Mouse (Mus musculus): ENCODE data around the gene 2810004N23Rik. TPM values are rescaled to one million over a fixed set of nuclear protein-coding genes. Genes with fewer than 3 reads are reported as not detected.

2810004N23Rik gene
- 16.2 and 19.7 TPM in 2 replicates for polyA plus RNA-seq (2014; fragmentation: Nextera tagmentation; extraction: Ambion mirVana)

GRCm38 (mm10) chr8:124862321-124863162 lies at the start of gene 2810004N23Rik, which contains the start of gene Gnpat:
2810004N23Rik (minus strand) TSS chr8:124863120.
Gnpat (plus strand) TSS chr8:124863033.
- no peaks in the 10 kb centered on the region for H3K27me3 ChIP-seq (ENCODE audit: control insufficient read depth, insufficient read depth, low read length)
- peak within 1 kb of the TSS; percentile 84 for H3K4me2 ChIP-seq (ENCODE audit: low read depth, low read length)
- no peaks in the 10 kb centered on the region for H3K9me3 ChIP-seq (ENCODE audit: control insufficient read depth, low read length)
- peak within 1 kb of the TSS; percentile 92 for H3K4me3 ChIP-seq (ENCODE audit: low read depth, low read length)
- ATAC-seq (ENCODE audit: low read depth): peak; percentile 98
- H3K9ac ChIP-seq (replicated peaks; ENCODE audit: low read depth, low read length): peak within 1 kb of the TSS; percentile 91
- H3K36me3 ChIP-seq (ENCODE audit: control insufficient read depth, insufficient read depth, low read length): peaks cover 10% of the 10 kb centered on the region; the same call in 1 of the 2 replicates
- peaks cover 10% of the 10 kb centered on the region for H3K4me1 ChIP-seq (ENCODE audit: control insufficient read depth, insufficient read depth, low read length)
- peak within 1 kb of the TSS; percentile 88 for H3K27ac ChIP-seq (ENCODE audit: low read depth, low read length)
- 2% methylated on average over 43 of the region's 55 CpGs for WGBS

GRCm38 (mm10) chr8:124911938-124912872 lies 49.3 kb upstream of the 2810004N23Rik start:
- no peaks in the 10 kb centered on the region for H3K27me3 ChIP-seq (ENCODE audit: control insufficient read depth, insufficient read depth, low read length)
- WGBS: 80% methylated on average over 17 of the region's 17 CpGs
- no peak for ATAC-seq (ENCODE audit: low read depth)
- no peak overlapping the region for H3K4me2 ChIP-seq (ENCODE audit: low read depth, low read length)
- H3K36me3 ChIP-seq (ENCODE audit: control insufficient read depth, insufficient read depth, low read length): peaks cover 53% of the 10 kb centered on the region
- H3K4me1 ChIP-seq (ENCODE audit: control insufficient read depth, insufficient read depth, low read length): no peaks in the 10 kb centered on the region
- no peak overlapping the region for H3K9ac ChIP-seq (replicated peaks; ENCODE audit: low read depth, low read length)
- no peak overlapping the region for H3K4me3 ChIP-seq (ENCODE audit: low read depth, low read length)
- H3K9me3 ChIP-seq (ENCODE audit: control insufficient read depth, low read length): no peaks in the 10 kb centered on the region
- H3K27ac ChIP-seq (ENCODE audit: low read depth, low read length): no peak overlapping the region

GRCm38 (mm10) chr8:124910349-124910748 lies 47.4 kb upstream of the 2810004N23Rik start:
- no peak overlapping the region for H3K27ac ChIP-seq (ENCODE audit: low read depth, low read length)
- H3K36me3 ChIP-seq (ENCODE audit: control insufficient read depth, insufficient read depth, low read length): peaks cover 63% of the 10 kb centered on the region
- ATAC-seq (ENCODE audit: low read depth): no peak
- no peak overlapping the region for H3K9ac ChIP-seq (replicated peaks; ENCODE audit: low read depth, low read length)
- no peak overlapping the region for H3K4me2 ChIP-seq (ENCODE audit: low read depth, low read length)
- H3K27me3 ChIP-seq (ENCODE audit: control insufficient read depth, insufficient read depth, low read length): no peaks in the 10 kb centered on the region
- WGBS: 86% methylated on average over 10 of the region's 10 CpGs
- no peak overlapping the region for H3K4me3 ChIP-seq (ENCODE audit: low read depth, low read length)
- H3K4me1 ChIP-seq (ENCODE audit: control insufficient read depth, insufficient read depth, low read length): no peaks in the 10 kb centered on the region
- H3K9me3 ChIP-seq (ENCODE audit: control insufficient read depth, low read length): no peaks in the 10 kb centered on the region

DNA sequence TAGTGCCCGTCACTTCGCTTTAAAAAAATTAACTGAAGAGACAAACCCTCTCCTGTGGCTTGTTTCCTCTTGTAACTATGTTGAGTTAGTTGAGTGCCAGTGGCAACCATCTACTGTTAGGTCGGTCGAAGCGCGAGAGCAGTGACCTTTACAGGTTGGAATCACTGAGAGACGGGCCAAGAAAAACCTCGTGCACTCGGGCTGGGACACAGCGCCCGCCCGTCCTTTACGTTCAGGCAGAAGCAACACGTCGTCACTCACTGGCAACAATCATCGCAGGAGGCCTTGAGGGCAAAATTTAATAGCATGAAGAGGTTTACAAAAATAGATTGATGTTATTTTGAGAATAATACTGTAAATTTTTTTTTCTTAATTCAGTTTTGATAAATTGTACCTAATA lies 47.0 kb upstream of the 2810004N23Rik start:
- Histone ChIP-seq H3K4me3 (ENCODE audit: low read depth, low read length) (no peak overlapping the region), H3K36me3 (ENCODE audit: control insufficient read depth, insufficient read depth, low read length) (peaks cover 59% of the 10 kb centered on the region), H3K4me1 (ENCODE audit: control insufficient read depth, insufficient read depth, low read length) (no peaks in the 10 kb centered on the region), H3K27me3 (ENCODE audit: control insufficient read depth, insufficient read depth, low read length) (no peaks in the 10 kb centered on the region), H3K4me2 (ENCODE audit: low read depth, low read length) (no peak overlapping the region), H3K9ac (replicated peaks; ENCODE audit: low read depth, low read length) (no peak overlapping the region), H3K9me3 (ENCODE audit: control insufficient read depth, low read length) (no peaks in the 10 kb centered on the region), H3K27ac (ENCODE audit: low read depth, low read length) (no peak overlapping the region)
- no peak for ATAC-seq (ENCODE audit: low read depth)
- WGBS: 96% methylated on average over 16 of the region's 16 CpGs

GRCm38 (mm10) chr8:124905482-124905881 lies 42.6 kb upstream of the 2810004N23Rik start:
- Histone ChIP-seq H3K27ac (ENCODE audit: low read depth, low read length) (no peak overlapping the region), H3K9me3 (ENCODE audit: control insufficient read depth, low read length) (no peaks in the 10 kb centered on the region), H3K9ac (replicated peaks; ENCODE audit: low read depth, low read length) (no peak overlapping the region), H3K27me3 (ENCODE audit: control insufficient read depth, insufficient read depth, low read length) (no peaks in the 10 kb centered on the region), H3K4me3 (ENCODE audit: low read depth, low read length) (no peak overlapping the region), H3K4me2 (ENCODE audit: low read depth, low read length) (no peak overlapping the region), H3K4me1 (ENCODE audit: control insufficient read depth, insufficient read depth, low read length) (no peaks in the 10 kb centered on the region), H3K36me3 (ENCODE audit: control insufficient read depth, insufficient read depth, low read length) (peaks cover 62% of the 10 kb centered on the region)
- no peak for ATAC-seq (ENCODE audit: low read depth)
- 84% methylated on average over 2 of the region's 2 CpGs for WGBS

- no peak for ATAC-seq (ENCODE audit: low read depth)
- Histone ChIP-seq H3K36me3 (ENCODE audit: control insufficient read depth, insufficient read depth, low read length) (peaks cover 55% of the 10 kb centered on the region), H3K4me3 (ENCODE audit: low read depth, low read length) (no peak overlapping the region), H3K9me3 (ENCODE audit: control insufficient read depth, low read length) (no peaks in the 10 kb centered on the region), H3K9ac (replicated peaks; ENCODE audit: low read depth, low read length) (no peak overlapping the region), H3K27me3 (ENCODE audit: control insufficient read depth, insufficient read depth, low read length) (no peaks in the 10 kb centered on the region), H3K4me2 (ENCODE audit: low read depth, low read length) (no peak overlapping the region), H3K27ac (ENCODE audit: low read depth, low read length) (no peak overlapping the region), H3K4me1 (ENCODE audit: control insufficient read depth, insufficient read depth, low read length) (peaks cover 7% of the 10 kb centered on the region)
- 98% methylated on average over 15 of the region's 15 CpGs for WGBS
Observed at GRCm38 (mm10) chr8:124903198-124903597, 40.3 kb upstream of the 2810004N23Rik start.

DNA sequence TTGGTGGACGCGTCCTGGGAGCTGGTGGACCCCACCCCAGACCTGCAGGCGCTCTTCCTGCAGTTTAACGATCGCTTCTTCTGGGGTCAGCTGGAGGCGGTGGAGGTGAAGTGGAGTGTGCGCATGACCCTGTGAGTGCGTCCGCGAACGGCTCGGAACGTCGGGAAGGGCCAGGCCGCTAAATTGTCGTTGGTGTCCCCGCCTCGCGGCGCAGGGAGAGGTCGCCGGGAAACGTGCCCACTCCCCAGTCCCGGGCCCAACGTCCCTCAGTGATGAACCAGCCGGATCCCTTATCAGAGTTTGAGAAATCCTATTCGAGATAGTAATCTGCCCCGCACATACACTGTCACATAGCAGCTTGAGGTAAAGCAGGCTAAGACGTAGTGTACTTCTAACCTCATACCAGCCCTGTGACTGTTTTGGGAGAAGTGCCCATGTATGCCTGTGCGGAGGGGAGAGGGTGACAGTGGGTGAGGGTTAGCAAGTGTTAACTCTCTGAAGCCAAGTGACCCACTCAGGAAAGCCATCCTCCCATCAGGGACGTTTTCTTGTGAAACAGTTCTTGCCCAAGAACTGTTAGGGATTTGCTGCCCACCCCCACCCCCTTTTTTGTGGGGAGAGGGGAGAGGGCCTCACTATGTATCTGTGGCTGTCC lies 35.5 kb upstream of the 2810004N23Rik start:
- Histone ChIP-seq H3K4me3 (ENCODE audit: low read depth, low read length) (peak overlapping the region; percentile 91), H3K9me3 (ENCODE audit: control insufficient read depth, low read length) (no peaks in the 10 kb centered on the region), H3K27me3 (ENCODE audit: control insufficient read depth, insufficient read depth, low read length) (no peaks in the 10 kb centered on the region), H3K4me2 (ENCODE audit: low read depth, low read length) (peak overlapping the region; percentile 95), H3K4me1 (ENCODE audit: control insufficient read depth, insufficient read depth, low read length) (peaks cover 24% of the 10 kb centered on the region), H3K9ac (replicated peaks; ENCODE audit: low read depth, low read length) (peak overlapping the region; percentile 80), H3K27ac (ENCODE audit: low read depth, low read length) (peak overlapping the region; percentile 73), H3K36me3 (ENCODE audit: control insufficient read depth, insufficient read depth, low read length) (peaks cover 34% of the 10 kb centered on the region)
- WGBS: 8% methylated on average over 30 of the region's 31 CpGs
- ATAC-seq (ENCODE audit: low read depth): no peak

- Histone ChIP-seq H3K9ac (replicated peaks; ENCODE audit: low read depth, low read length) (peak within 1 kb of the TSS; percentile 80), H3K4me3 (ENCODE audit: low read depth, low read length) (peak within 1 kb of the TSS; percentile 91), H3K4me1 (ENCODE audit: control insufficient read depth, insufficient read depth, low read length) (peaks cover 24% of the 10 kb centered on the region), H3K27ac (ENCODE audit: low read depth, low read length) (peak within 1 kb of the TSS; percentile 73), H3K36me3 (ENCODE audit: control insufficient read depth, insufficient read depth, low read length) (peaks cover 26% of the 10 kb centered on the region), H3K27me3 (ENCODE audit: control insufficient read depth, insufficient read depth, low read length) (no peaks in the 10 kb centered on the region), H3K4me2 (ENCODE audit: low read depth, low read length) (peak within 1 kb of the TSS; percentile 95), H3K9me3 (ENCODE audit: control insufficient read depth, low read length) (no peaks in the 10 kb centered on the region)
- under 1% methylated on average over 108 of the region's 114 CpGs for WGBS
- peak; percentile 92 for ATAC-seq (ENCODE audit: low read depth)
Observed at GRCm38 (mm10) chr8:124897386-124898250, 34.7 kb upstream of the 2810004N23Rik start, which contains the start of the genes Exoc8 and Sprtn. Exoc8 (minus strand) TSS chr8:124897705. Sprtn (plus strand) TSS chr8:124897886.

Data from neural tube, embryonic 14.5 days (tissue).